Mouse (Mus musculus) CD4-positive, CD25-positive, alpha-beta regulatory T cell, adult 4 months (primary cell): ENCODE measurements around the gene Phf21a. TPM values are rescaled to one million over a fixed set of nuclear protein-coding genes. Genes with fewer than 3 reads are reported as not detected.
"Not testable (repeated sequence)": the region's sequence is repeated elsewhere in the genome, so short reads cannot be mapped to it uniquely, and the experiment has no call there.

ENCODE experiments used
- ATAC-seq: one replicate; pipeline ENCODE4 v1.8.0; 2017
- polyA plus RNA-seq, 2 experiments: library from polyadenylated mRNA; unstranded; fragments of 100-300 nt; shearing (Covaris generic); gene quantifications; one replicate each; pipeline ENCODE4 v1.2.1; 2017

The Phf21a gene
- polyA plus RNA-seq, 2 experiments from 2014 or later = 76.1 to 88.7 TPM

DNA sequence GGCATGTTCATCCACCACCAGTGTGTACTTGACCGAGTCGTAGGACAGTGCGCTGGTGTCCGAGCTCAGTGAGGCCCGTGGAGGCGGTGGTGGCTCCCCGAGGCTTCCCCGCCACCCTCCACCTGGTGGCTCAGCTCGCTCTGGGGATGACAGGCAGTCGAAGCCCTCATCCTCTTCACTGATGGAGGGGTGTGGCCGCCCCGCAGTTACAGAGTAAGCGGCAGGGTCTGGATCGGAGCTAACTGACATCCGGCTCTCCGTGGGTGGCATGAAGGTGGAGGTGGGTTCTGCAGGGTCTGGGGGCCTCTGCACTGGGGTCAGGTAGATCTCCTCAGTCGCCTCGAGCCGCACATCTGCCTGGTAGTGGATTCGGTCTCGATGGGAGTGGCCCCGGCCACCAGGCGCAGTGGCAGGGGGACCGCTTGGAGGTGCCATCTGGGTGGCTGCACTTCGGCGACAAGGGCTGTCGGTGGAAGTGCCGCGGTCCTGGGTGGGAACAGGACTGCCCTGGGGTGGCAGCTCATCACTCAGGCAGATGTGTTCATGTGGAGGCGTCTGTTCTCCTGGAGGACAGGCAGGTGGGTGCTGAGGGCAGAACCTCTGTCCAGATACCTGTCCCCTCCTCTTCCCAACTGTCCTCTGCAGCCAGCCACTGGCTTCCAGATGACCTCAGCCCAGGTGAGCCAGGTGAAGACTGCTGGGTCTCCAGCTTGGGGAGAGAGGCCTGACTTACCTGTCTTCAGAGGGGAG, 294.1 kb downstream of the Phf21a start:
- no peak for ATAC-seq

DNA sequence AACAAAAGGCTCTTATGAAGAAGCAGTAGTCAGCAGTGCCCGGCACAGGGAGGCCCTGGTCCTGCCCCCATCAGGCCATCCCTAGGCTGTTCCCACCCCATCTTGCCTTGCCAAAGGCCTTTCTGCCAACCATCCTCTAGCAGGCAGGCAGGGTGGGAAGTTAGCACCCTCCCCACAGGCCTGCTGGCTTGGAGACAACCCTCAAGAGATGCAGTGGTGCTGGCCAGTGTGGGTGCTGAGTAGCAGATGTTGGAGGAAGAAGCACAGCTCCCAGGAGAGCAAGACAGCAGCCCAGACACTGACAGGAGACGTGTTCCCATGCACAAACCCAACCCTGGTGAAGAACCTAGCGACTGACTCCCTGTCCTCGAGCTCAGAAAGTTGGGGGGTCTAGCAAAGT, 294.7 kb downstream of the Phf21a start:
- ATAC-seq = no peak

DNA sequence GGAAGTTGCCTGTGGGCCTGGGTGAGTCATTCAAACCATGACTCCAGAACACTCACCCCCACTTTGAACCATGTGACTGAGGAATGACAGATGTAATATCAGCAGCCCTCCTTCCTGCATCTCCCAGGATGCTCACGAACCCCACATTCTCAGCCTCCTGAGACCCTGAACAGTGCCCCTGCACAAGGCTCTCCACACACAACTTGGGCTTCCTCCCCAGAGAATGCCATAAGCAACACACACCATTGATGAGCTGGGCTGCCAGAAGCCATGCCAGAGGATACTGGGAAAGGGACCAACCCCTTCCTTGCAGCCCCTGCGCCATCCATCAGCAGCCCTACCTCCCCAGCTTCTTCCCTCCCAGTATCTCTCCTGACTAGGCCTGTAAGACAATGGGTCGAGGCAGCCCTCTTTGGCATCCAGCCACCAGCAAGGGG, 295.2 kb downstream of the Phf21a start:
- ATAC-seq = no peak

DNA sequence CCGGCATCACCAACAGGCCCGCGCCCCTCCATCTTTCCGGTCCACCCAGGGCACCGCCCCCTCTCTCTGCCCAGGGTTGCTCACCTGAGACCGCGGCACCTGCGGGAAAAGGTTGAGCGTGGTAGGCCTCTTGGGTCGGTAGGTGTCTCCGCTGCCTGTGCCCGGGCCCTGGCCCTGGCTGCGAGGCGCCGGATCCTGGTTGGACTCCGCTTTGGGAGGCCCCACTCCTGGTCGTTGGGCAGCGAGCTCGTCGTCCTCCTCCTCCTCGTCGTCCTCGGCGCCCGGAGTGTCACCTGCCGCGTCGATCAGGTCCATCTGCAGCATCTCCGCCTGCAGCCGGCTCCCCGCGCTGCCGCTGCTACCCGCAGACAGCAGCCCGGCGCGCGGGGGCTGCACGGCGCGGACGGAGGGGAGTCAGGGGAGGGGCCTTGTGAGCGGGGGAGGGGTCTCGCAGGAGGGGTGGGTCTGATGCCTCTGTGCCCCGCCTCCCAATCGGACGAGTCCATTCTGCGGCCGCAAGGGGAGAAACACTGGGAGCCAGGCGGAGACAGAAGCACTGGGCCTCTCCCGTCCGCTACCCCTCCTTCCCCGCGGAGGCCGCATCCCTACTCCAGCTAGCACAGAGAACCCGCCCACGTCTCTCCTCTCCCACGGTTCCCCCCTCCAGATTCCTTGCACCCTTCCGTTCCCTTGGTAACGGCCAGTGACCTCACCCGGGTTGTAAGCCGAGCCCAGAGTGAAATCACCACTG, 296.1 kb downstream of the Phf21a start:
- peak; percentile 55 for ATAC-seq

DNA sequence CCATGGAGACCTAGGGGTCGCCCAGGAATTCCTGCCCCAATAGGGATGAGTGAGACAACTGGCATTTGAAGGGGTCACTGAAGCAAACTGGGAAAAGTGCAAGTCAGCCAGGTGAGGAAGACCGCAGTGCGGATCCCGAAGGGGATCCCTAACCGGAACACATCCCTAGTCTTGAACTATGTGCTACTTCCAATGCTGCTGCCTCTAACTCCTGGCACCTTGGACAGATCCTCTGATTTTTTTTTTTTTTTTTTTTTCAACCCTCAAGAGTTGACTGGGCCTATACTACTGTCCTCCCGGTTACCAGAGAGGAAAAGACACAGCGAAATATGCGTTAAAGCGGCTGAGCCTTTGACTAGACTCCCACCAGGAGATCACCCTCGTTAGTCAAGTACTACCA, 296.7 kb downstream of the Phf21a start:
- ATAC-seq = no peak

DNA sequence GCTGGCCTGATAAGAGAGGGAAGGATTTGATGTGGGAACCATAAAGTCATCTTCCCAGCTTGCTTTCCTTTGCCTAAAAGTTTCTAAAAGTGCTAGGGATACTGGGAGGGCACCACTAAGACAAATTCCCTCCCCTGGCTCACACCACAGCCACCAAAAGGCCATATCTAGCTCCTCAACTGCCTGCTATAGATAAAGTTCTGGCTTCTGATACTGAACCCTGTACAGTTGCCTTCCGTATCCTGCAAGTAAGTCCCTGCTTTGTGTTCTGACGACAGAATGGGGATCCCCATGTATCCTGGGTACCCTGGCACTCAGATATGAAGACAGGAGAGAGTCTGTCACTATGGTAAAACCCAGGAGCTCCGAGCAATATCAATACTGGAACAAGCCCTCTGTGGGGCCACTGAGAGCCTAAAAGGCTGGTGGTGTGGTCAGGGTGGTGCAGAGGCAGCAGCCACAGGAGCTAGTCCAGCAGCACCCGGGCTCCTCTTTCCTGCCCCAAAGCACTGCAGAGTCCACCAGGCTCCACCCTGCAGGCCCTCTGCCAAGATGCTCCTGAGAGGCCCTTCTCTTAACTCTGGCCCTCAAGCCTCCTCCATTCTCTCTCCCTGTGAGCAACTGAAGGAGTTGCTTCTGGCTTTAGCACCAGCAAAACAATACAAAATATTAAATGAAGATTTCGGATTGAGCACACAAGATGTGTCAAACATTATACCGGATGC, 297.5 kb downstream of the Phf21a start:
- no peak for ATAC-seq

- ATAC-seq = no peak
These were observed 298.2 kb downstream of the Phf21a start for GRCm38 (mm10) chr2:92391116-92391515.

- no peak for ATAC-seq
These were observed 298.9 kb downstream of the Phf21a start for GRCm38 (mm10) chr2:92391703-92392317.

GRCm38 (mm10) chr2:92392318-92393264, 299.7 kb downstream of the Phf21a start:
- ATAC-seq = peak; percentile 33

DNA sequence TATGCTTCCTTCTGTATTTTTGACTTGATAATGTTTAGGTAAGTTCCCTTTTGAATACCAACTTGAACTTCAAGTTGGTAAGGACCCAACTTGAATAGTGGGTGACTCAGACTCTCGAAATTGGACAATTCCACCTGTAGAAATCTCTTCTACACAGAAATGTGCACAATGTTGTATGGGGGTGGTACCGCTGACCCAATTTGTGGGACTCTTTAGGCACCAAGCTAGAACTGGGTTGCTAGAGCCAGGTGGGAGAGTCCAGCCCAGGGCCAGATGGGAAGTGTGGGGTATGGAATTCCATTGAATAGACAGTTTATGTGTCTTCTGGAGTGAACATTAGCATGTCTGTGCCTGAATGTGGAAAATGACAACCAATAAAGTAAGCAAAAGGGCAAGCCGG, 302.6 kb downstream of the Phf21a start:
- no peak for ATAC-seq

- ATAC-seq = no peak
These were observed 304.5 kb downstream of the Phf21a start for GRCm38 (mm10) chr2:92397436-92397835.

DNA sequence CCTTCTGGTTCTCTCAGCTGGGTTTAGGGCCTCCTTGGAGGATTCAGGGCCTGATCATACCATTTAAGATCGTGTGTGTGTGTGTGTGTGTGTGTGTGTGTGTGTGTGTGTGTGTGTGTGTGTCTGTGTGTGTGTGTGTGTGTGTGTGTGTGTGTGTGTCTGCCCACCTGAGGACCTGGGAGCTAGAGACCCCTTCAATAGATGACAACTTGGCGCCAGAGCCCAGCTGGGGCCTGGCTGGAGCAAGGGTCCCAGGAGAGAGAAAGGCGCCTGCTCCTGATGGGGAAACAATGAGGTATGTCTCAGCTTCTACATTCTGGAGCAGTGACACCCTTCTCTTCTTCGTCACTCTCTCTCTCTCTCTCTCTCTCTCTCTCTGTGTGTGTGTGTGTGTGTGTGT, 307.0 kb downstream of the Phf21a start:
- ATAC-seq = not testable (repeated sequence)

DNA sequence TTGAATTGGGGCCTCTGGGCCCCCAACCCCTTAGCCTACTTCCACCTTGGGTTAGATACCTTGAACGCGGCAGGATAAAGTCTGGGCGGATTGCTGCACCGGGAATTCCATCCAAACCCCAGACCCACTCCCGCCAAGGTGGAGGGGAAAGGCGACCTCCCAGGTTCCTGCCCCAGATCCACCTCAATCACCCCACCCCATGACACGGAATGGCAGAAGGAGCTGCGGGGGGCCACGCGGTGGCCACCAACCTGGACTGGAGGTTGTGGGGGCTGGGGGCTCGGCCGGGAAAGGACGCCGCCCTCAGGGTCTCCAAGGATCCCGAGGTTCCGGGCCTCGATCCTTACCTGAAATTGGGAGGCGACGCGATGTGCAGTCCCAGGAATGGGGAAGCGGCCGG, 307.8 kb downstream of the Phf21a start:
- no peak for ATAC-seq

GRCm38 (mm10) chr2:92401091-92401561, 308.2 kb downstream of the Phf21a start, which contains the start of gene Mapk8ip1:
Mapk8ip1 (minus strand) TSS chr2:92401263.
- no peak for ATAC-seq

DNA sequence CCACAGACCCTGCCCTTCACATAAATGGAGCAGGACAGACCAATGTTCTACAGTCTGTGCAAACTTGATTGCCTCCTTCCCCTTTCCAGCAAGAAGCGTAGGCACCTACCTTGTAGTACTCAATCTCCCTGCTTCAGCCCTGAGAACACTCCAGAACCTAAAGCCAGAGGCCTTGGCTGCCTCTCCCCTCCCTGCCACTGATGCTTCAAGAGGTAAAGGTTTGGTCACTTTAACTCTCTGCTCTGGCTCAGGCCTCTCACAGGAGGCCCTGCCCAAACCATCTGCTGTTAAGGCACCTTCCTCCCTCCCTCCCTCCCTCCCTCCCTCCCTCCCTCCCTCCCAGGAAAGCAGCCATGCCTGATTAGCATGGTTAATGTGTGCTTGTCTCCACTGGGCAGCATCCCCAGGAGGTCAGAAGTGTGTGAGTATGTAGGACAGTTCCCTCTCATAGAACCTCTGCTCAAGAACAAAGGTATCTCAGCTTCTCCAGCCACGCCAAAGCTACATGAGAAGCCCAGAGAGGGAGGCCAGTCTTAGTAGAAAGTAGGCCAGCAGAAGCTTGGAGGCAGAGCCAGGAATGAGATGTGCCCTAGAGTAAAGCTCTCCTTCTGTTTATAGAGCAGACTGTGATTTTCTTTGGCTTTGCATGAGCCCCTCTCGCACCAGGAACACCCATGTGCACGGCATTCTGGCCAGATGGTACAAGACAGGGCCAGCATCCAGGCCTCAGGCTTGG, 309.8 kb downstream of the Phf21a start:
- ATAC-seq = no peak

DNA sequence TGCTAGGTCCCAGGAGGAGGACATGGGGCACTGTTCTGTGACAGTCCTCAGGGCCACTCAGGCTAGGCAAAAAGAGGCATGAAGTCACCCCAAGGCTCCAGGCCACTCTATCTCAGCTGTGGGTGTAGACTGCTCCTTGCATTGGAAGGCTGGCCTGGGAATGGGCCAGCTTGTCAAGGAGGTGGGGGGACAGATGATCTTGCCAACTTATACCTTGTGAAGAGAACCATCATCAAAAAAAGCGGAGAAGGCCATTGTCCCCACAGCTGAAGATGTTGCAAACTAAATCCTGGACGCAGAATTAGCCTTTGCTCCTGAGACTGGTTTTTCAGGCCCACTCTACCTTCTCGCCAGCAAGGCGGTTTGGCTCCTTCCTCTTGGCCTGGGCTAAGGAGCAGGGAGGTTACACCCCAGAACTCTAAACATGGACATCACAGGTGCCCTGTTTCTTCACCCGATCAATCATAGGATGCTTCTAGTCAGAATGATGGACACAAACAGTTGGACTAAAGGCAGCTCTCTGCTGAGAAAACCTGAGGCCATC, 310.9 kb downstream of the Phf21a start:
- no peak for ATAC-seq

DNA sequence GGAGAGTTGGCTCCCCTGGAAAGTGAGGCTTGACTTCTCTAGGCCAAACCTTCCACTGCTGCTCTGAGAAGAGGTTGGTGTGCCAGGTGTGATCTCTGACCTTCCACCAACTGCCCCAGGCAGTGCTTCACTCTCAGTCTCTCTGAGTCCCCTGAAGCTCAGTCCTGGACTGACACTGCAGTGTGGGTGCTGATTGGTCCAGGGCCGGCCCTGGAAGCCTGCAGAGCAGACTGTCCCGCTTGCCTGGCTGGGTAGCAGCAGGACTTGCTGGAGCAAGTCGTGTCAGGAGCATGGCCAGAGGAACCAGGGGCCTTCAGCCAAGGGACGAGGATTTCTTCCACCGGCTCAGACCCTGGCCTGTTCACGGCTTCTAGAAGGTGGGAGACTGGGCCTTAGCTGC, 311.8 kb downstream of the Phf21a start:
- no peak for ATAC-seq

- ATAC-seq = no peak
These were observed 312.8 kb downstream of the Phf21a start for GRCm38 (mm10) chr2:92405687-92406086.

- no peak for ATAC-seq
These were observed 315.6 kb downstream of the Phf21a start for GRCm38 (mm10) chr2:92408309-92409045.

DNA sequence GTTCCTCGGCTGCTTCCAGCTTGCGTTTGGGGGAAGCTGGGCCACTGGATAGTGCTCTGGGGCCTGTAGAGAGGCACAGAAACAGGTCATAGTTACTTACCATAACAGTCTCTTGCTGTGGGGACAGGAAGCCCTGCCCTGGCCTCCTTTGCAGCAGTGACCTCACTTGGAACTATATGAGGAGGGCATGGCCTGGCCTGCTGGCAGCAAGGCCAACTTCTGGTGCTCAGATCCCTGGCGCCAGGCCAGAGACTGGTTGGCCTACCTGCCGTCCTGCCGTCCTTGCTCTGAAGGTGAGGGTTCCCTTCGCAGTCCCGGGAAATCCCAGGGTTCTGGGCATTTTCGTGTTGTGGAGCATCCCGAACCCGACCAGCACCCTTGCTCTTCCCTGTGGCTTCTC, 318.8 kb downstream of the Phf21a start:
- ATAC-seq = no peak
